Mouse (Mus musculus) forebrain, embryonic 11.5 days (tissue): ENCODE results near the gene St6galnac3. TPM values are rescaled to one million over a fixed set of nuclear protein-coding genes. Genes with fewer than 3 reads are reported as not detected.

Source experiments
- ATAC-seq: fragments of 200-750 bp; cut with Nextera tagmentation; replicated peaks from 2 replicates; pipeline ENCODE4 v1.8.0; 2017; ENCODE audit warnings: moderate TSS enrichment; ENCODE audit not compliant: low FRiP score
- DNase-seq: peaks from one replicate; pipeline ENCODE4 v3.0.0-alpha.2; 2017; ENCODE audit warnings: low spot score
- H3K27ac ChIP-seq: fragments of 300-500 bp; sonication (generic); 2 replicates; pipeline ENCODE4 v1.5.1; 2014; ENCODE audit warnings: low read depth, low read length
- H3K27me3 ChIP-seq: fragments of 300-500 bp; sonication (generic); 2 replicates; pipeline ENCODE4 v1.6.1; 2014; ENCODE audit warnings: mild to moderate bottlenecking, low read length, mixed read lengths; ENCODE audit not compliant: control insufficient read depth, insufficient read depth
- H3K36me3 ChIP-seq: fragments of 300-500 bp; sonication (generic); 2 replicates; pipeline ENCODE4 v1.6.1; 2014; ENCODE audit warnings: mild to moderate bottlenecking, low read length, moderate library complexity, mixed read lengths; ENCODE audit not compliant: control insufficient read depth, insufficient read depth
- H3K4me1 ChIP-seq: fragments of 300-500 bp; sonication (generic); replicated peaks from 2 replicates; pipeline ENCODE4 v1.6.1; 2014; ENCODE audit warnings: low read length, mixed read lengths; ENCODE audit not compliant: control insufficient read depth, insufficient read depth
- H3K4me2 ChIP-seq: fragments of 300-500 bp; sonication (generic); 2 replicates; pipeline ENCODE4 v1.6.1; 2014; ENCODE audit warnings: low read depth, mild to moderate bottlenecking, low read length, moderate library complexity, mixed read lengths; ENCODE audit not compliant: severe bottlenecking
- H3K4me3 ChIP-seq: fragments of 300-500 bp; sonication (generic); 2 replicates; pipeline ENCODE4 v1.5.1; 2014; ENCODE audit warnings: low read depth, low read length
- H3K9ac ChIP-seq: fragments of 300-500 bp; sonication (generic); 2 replicates; pipeline ENCODE4 v1.6.1; 2014; ENCODE audit warnings: low read length
- H3K9me3 ChIP-seq: fragments of 300-500 bp; sonication (generic); 2 replicates; pipeline ENCODE4 v1.6.1; 2016; ENCODE audit warnings: low read length, mixed read lengths; ENCODE audit not compliant: control insufficient read depth
- WGBS: fragments of 180-500 bp; shearing (Covaris S2); extraction: QIAGEN DNeasy Blood & Tissue Kit; methylation state at CpG from one replicate; pipeline ENCODE4 v1.1.7; 2014; 5-methylcytosine and 5-hydroxymethylcytosine counted together
- polyA plus RNA-seq: library from polyadenylated mRNA; unstranded; fragments of >200 nt; fragmentation: Nextera tagmentation; extraction: Ambion mirVana; gene quantifications from 2 replicates; pipeline ENCODE4 v1.2.1, GENCODE M21; 2014

St6galnac3 gene
- polyA plus RNA-seq, 1 experiment from 2014 or later: 38.0 TPM

DNA sequence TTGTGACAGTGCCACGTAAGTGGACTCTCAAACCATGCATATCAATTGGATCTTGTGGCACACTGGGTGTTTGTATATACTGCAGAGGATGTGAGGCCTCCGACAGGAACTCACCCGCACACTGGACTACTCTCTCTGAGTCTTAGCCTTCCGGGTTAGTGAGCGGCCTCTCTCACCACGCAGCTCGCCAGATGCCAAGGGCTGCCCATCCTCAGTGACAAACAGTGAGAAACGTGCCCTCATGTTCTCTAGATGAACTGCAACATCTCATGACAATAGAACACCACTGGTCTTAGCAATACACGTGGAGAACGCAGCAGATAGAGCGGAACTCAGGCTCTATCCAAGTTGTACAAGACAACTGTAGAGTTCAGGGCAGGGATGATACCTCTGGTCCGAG lies 524.2 kb downstream of the St6galnac3 start:
- DNase-seq (no peak), ATAC-seq (no peak)
- 95% methylated on average over 12 of the region's 12 CpGs for WGBS

DNA sequence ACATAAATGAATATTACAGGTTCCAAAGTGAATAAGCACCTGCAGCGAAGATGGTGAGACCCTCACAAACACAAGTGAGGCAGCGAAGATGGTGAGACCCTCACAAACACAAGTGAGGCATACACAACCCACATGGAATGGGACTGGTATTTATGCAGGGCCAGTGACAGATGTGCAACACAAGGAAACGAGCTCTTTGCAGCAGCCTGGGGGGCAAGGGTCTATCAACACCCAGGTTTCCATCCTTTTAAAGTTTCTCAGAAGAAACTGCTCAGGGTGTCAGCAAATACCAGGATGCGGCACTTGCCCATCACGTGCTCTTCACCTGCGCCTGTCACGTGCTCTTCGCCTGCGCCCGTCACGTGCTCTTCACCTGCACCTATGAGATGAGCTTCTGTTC lies 524.9 kb downstream of the St6galnac3 start:
- 92% methylated on average over 11 of the region's 11 CpGs for WGBS
- Histone ChIP-seq H3K36me3 (no peaks in the 10 kb centered on the region), H3K9ac (no peak overlapping the region)

More for the DNA sequence above, 524.2 kb downstream of the St6galnac3 start:
- Histone ChIP-seq H3K9ac (no peak overlapping the region), H3K36me3 (no peaks in the 10 kb centered on the region), H3K4me2 (no peak overlapping the region), H3K4me3 (no peak overlapping the region), H3K27me3 (no peaks in the 10 kb centered on the region), H3K9me3 (no peaks in the 10 kb centered on the region), H3K27ac (no peak overlapping the region), H3K4me1 (no peaks in the 10 kb centered on the region)

DNA sequence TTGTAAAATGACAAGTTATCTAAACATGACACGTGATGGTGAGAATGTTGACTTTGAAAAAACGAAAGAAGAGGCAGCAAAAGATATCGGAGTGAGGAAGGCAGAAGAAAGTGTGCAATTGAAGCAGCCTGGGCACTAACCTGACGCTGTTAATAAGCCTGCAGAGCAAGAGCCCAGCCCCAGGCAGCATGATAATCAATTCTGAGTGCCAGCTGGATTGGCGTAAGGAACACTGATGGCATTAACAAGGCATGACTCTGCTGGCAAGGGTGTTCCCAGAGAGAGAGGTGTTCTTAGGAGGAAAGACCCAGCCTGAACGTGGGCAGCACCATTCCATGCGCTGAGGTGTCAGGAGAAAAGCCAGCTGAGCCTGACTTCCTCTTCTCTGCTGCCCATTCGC lies 525.7 kb downstream of the St6galnac3 start:
- ATAC-seq: no peak
- H3K9ac ChIP-seq: no peak overlapping the region
- H3K4me2 ChIP-seq: no peak overlapping the region
- WGBS: 84% methylated on average over 8 of the region's 8 CpGs
- no peak overlapping the region for H3K4me3 ChIP-seq
- no peaks in the 10 kb centered on the region for H3K4me1 ChIP-seq
- DNase-seq: no peak
- H3K27ac ChIP-seq: no peak overlapping the region
- no peaks in the 10 kb centered on the region for H3K9me3 ChIP-seq
- no peaks in the 10 kb centered on the region for H3K27me3 ChIP-seq
- H3K36me3 ChIP-seq: no peaks in the 10 kb centered on the region

More for the DNA sequence above, 524.9 kb downstream of the St6galnac3 start:
- Histone ChIP-seq H3K9me3 (no peaks in the 10 kb centered on the region), H3K4me2 (no peak overlapping the region), H3K4me1 (no peaks in the 10 kb centered on the region), H3K4me3 (no peak overlapping the region), H3K27ac (no peak overlapping the region), H3K27me3 (no peaks in the 10 kb centered on the region)
- ATAC-seq (no peak), DNase-seq (no peak)

DNA sequence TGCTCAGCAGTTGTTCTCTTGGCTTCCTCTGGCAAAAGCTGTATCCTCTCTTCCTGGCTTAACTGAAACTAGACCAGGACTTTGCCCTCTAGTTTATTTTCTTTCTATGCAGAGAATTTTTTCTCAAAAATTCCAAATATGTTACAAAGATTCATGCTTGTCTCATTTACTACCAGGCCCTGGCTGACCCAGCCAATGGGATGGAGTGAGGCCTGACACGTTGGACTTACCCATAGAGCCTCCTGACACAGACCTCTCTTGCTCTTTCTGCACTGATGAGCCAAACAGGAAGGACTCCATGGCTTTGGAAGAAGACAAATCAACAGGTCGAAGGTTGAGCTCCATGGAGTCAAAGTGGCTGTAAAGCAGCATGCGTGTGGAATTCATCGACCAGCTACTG lies 526.5 kb downstream of the St6galnac3 start:
- Histone ChIP-seq H3K27me3 (no peaks in the 10 kb centered on the region), H3K4me3 (no peak overlapping the region), H3K36me3 (no peaks in the 10 kb centered on the region), H3K9ac (no peak overlapping the region), H3K27ac (no peak overlapping the region), H3K9me3 (no peaks in the 10 kb centered on the region), H3K4me2 (no peak overlapping the region), H3K4me1 (no peaks in the 10 kb centered on the region)
- 83% methylated on average over 4 of the region's 4 CpGs for WGBS
- ATAC-seq: no peak
- no peak for DNase-seq

DNA sequence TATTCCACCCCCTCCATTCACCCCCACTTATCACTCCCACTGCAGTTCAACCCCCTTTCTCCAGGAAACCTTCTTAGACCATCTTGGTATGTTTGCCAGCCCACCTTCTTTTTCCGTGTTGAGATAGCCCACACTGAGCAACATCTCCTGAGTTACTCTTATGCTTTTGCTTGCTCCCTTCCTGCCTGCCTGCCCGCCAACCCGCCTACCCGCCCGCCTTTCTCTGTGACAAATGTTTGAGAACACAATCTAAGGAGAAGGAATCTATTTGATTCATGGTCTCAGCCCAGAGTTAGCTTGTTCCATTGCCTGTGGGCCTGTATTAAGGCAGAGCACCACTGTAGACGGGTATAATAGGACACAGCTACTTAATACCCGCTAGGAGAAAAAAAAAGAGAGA lies 531.9 kb downstream of the St6galnac3 start:
- ATAC-seq (no peak), DNase-seq (no peak)
- no peak overlapping the region for H3K9ac ChIP-seq
- H3K9me3 ChIP-seq: no peaks in the 10 kb centered on the region
- no peak overlapping the region for H3K4me3 ChIP-seq
- no peak overlapping the region for H3K4me2 ChIP-seq
- WGBS: 79% methylated on average over 7 of the region's 7 CpGs
- H3K4me1 ChIP-seq: no peaks in the 10 kb centered on the region
- H3K27ac ChIP-seq: no peak overlapping the region
- no peaks in the 10 kb centered on the region for H3K27me3 ChIP-seq
- no peaks in the 10 kb centered on the region for H3K36me3 ChIP-seq

DNA sequence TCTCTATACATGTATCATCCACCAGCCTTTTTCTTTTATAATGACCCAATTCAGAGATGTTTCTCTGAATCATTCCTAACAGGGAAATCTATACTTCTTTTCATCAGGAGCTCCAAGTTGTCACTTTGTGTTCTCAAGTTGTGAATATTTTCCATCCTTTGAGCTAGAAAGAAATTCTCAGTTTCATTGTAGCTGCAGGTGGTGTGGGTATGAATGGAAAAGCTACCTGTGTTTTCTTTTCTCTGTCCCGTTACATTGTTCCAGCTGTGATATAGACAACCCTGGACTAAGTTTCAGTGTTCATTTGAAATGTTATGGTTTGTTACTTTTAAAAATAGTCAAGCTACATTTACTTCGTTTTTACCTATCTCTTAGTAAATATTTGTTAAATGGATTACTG lies 534.2 kb downstream of the St6galnac3 start:
- Histone ChIP-seq H3K36me3 (no peaks in the 10 kb centered on the region), H3K4me2 (no peak overlapping the region), H3K4me3 (no peak overlapping the region), H3K9ac (no peak overlapping the region), H3K27me3 (no peaks in the 10 kb centered on the region), H3K9me3 (no peaks in the 10 kb centered on the region), H3K27ac (no peak overlapping the region), H3K4me1 (no peaks in the 10 kb centered on the region)
- DNase-seq (no peak), ATAC-seq (no peak)
- 83% methylated on average over 2 of the region's 2 CpGs for WGBS

DNA sequence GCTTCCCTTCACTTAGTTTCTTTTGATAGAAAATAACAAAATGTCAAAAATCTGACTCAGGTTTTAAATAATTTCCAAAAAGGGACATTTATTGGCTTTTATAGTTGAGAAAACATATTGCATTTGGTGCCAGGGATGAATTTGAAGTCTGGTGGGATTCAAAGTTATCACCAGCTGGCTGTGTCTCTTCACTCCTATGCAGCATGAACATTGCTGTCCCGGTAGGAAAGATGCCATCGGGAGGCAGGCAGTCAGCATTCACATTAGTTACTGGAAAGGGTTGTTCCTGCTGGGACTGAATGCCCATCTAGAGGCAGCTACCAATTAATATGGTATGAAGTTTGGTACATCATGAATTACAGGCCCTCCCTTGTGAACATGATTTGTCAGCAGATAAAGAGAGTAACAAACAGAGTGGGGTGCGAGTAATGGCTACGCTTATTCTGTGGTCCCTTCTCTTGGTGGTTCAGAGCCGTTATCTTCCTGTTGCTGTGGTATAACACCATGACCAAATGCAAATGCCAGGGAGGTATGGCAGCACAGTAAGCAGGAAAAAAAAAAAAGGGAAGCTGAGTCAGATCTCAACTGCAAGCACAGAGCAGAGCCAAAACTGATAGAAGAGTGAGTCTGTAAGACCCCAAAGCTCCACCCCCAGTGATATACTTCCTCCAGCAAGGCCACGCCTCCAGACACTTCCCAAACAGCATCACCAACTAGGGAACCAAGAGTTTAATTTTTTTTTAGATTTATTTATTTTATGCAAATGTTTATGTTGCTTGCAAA lies 535.1 kb downstream of the St6galnac3 start:
- ATAC-seq (no peak), DNase-seq (no peak)
- Histone ChIP-seq H3K4me2 (no peak overlapping the region), H3K4me1 (no peaks in the 10 kb centered on the region), H3K27me3 (no peaks in the 10 kb centered on the region), H3K27ac (no peak overlapping the region), H3K9ac (no peak overlapping the region), H3K9me3 (no peaks in the 10 kb centered on the region), H3K36me3 (no peaks in the 10 kb centered on the region), H3K4me3 (no peak overlapping the region)
- WGBS: 92% methylated on average over 6 of the region's 6 CpGs

DNA sequence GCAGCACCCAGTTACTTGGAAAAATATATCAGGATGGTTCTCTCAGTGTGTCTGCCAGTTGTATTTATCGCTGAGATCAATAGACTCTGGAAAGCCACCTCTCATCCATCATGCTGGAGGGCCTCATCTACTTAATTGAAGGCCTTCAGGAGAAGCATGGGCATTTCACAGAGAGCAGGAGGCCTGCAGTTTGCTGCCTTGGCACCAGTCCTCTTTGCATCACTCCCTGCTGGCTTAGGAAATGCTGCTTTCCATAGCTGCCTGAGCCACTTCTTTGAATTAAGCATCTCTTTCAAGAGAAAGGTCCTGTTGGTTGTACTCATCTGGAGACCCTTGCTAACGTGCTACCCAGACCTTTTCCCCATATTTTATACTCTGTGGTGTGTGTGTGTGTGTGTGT lies 536.8 kb downstream of the St6galnac3 start:
- H3K4me3 ChIP-seq: no peak overlapping the region
- WGBS: 89% methylated on average over 2 of the region's 2 CpGs
- no peaks in the 10 kb centered on the region for H3K36me3 ChIP-seq
- no peaks in the 10 kb centered on the region for H3K27me3 ChIP-seq
- H3K27ac ChIP-seq: no peak overlapping the region
- ATAC-seq: no peak
- DNase-seq: no peak
- H3K9me3 ChIP-seq: no peaks in the 10 kb centered on the region
- H3K4me1 ChIP-seq: no peaks in the 10 kb centered on the region
- no peak overlapping the region for H3K9ac ChIP-seq
- H3K4me2 ChIP-seq: no peak overlapping the region

DNA sequence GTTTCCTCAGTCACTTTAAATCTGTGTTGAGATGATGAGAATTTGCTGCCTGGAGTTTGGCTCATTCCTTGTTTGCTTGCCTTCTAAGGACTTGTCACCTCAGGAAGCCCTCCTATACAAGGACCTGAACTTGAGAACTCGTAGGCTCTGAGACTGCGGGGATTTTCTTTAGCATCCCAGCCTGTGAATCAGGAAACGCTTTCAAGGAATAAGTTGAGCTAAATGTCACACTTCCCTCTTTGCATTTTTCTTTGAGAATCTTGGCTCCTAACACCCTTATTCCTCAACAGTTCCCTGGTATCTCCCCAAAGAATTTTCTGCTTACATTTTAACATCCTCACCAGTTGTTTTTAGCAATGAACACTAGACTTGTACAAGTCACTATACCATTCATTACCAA lies 539.9 kb downstream of the St6galnac3 start:
- H3K9ac ChIP-seq: no peak overlapping the region
- H3K36me3 ChIP-seq: no peaks in the 10 kb centered on the region
- WGBS: 82% methylated on average over 3 of the region's 3 CpGs
- H3K27ac ChIP-seq: no peak overlapping the region
- H3K4me2 ChIP-seq: no peak overlapping the region
- no peak for ATAC-seq
- DNase-seq: no peak
- no peaks in the 10 kb centered on the region for H3K9me3 ChIP-seq
- no peaks in the 10 kb centered on the region for H3K4me1 ChIP-seq
- no peaks in the 10 kb centered on the region for H3K27me3 ChIP-seq
- H3K4me3 ChIP-seq: no peak overlapping the region
